Mouse (Mus musculus) ES-Bruce4 (cell line): ENCODE measurements around the gene Ctrl.

Experiments used
- CTCF ChIP-seq: IDR thresholded peaks from one replicate; pipeline ENCODE4 v1.8.1; 2011; ENCODE audit warnings: low read depth, low read length
- EP300 ChIP-seq: IDR thresholded peaks from 2 replicates; pipeline ENCODE4 v1.6.1; 2011; ENCODE audit warnings: low read depth, low read length; ENCODE audit not compliant: insufficient read depth
- POLR2A ChIP-seq: IDR thresholded peaks from one replicate; pipeline ENCODE4 v1.8.1; 2011; ENCODE audit warnings: low read length; ENCODE audit not compliant: insufficient read depth

DNA sequence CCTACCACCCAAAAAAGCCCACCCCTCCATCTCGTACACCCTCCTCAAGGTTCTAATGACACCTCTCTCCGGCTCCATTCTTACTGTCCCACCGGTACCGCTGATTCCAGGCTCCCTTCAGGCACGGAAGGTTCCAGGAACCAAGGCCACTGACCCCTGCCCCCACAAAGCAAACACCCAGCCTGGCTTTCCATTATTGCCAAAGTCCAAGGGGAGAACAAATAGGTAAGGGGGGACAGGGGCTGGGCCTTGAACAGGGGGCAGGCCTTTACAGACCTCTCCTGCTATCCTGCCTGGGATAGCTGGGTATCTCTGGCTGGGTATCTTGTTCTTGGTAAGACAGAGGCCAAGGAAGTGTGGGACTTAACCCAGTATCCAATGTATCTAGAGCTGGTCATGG lies 8.9 kb upstream of the Ctrl start:
- no peak for TF ChIP-seq CTCF
- TF ChIP-seq POLR2A = no peak
- no peak for TF ChIP-seq EP300
